Mouse (Mus musculus) adrenal gland, postnatal 0 days (tissue): ENCODE data around the gene Hoxd3. TPM values are rescaled to one million over a fixed set of nuclear protein-coding genes. Genes with fewer than 3 reads are reported as not detected.
A peak's percentile ranks its signal among the peaks of the same experiment; 100 is the strongest.

Experiments
- microRNA-seq: library from miRNA; unstranded; fragments of <30 nt; microRNA quantifications from one replicate; pipeline ENCODE4, GENCODE M21; 2016; ENCODE audit warnings: borderline replicate concordance; ENCODE audit not compliant: insufficient number of aligned reads
- polyA plus RNA-seq: library from polyadenylated mRNA; unstranded; fragments of >200 nt; fragmentation: Nextera tagmentation; extraction: Ambion mirVana; gene quantifications from 2 replicates; pipeline ENCODE4 v1.2.1, GENCODE M21; 2015

Hoxd3 gene
- polyA plus RNA-seq, result 0.35 and 0.59 TPM in 2 replicates

GRCm38 (mm10) chr2:74711721-74712621, at the start of gene Hoxd3, which contains the start of gene Hoxd4:
Hoxd3 (plus strand) TSS chr2:74711927.
Hoxd4 (plus strand) TSS chr2:74711929.

GRCm38 (mm10) chr2:74667842-74668357, 43.8 kb upstream of the Hoxd3 start, which contains the start of gene Hoxd13:
Hoxd13 (plus strand) TSS chr2:74668310.

DNA sequence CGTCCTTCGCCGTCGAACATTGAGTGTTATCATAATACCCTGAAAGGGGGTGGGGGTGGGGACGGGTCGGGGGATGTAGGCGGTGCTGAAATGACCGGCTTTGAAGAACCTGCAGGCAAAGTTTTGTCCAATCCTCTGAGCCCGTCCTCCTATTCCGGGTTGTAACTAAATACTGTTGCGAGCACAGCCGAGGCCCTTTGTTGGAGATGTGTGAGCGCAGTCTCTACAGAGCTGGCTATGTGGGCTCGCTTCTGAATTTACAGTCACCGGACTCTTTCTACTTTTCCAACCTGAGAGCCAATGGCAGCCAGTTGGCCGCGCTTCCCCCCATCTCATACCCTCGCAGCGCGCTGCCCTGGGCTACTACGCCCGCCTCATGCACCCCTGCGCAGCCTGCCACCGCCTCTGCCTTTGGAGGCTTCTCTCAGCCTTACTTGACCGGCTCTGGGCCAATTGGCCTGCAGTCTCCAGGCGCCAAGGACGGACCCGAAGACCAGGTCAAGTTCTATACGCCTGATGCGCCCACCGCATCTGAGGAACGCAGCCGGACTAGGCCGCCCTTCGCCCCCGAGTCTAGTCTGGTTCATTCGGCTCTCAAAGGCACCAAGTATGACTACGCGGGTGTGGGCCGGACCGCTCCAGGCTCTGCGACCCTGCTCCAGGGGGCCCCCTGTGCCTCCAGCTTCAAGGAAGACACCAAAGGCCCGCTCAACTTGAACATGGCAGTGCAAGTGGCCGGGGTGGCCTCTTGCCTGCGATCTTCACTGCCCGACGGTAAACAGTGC, 36.7 kb upstream of the Hoxd3 start, which contains the start of gene Hoxd12:
Hoxd12 (plus strand) TSS at position 133 of the 785 bp plus-strand sequence.

GRCm38 (mm10) chr2:74678891-74679595, 32.7 kb upstream of the Hoxd3 start, which contains the start of gene Hoxd11:
Hoxd11 (plus strand) TSS chr2:74679557.

GRCm38 (mm10) chr2:74691022-74691951, 20.4 kb upstream of the Hoxd3 start, which contains the start of gene Hoxd10:
Hoxd10 (plus strand) TSS chr2:74691924.

GRCm38 (mm10) chr2:74697567-74698121, 14.1 kb upstream of the Hoxd3 start, which contains the start of gene Hoxd9:
Hoxd9 (plus strand) TSS chr2:74697727.

GRCm38 (mm10) chr2:74704393-74704998, 7.2 kb upstream of the Hoxd3 start, which contains the start of gene Hoxd8:
Hoxd8 (plus strand) TSS chr2:74704615.

GRCm38 (mm10) chr2:74726551-74726950, 14.8 kb downstream of the Hoxd3 start, which contains the start of gene Gm28230:
Gm28230 (plus strand) TSS chr2:74726728.

DNA sequence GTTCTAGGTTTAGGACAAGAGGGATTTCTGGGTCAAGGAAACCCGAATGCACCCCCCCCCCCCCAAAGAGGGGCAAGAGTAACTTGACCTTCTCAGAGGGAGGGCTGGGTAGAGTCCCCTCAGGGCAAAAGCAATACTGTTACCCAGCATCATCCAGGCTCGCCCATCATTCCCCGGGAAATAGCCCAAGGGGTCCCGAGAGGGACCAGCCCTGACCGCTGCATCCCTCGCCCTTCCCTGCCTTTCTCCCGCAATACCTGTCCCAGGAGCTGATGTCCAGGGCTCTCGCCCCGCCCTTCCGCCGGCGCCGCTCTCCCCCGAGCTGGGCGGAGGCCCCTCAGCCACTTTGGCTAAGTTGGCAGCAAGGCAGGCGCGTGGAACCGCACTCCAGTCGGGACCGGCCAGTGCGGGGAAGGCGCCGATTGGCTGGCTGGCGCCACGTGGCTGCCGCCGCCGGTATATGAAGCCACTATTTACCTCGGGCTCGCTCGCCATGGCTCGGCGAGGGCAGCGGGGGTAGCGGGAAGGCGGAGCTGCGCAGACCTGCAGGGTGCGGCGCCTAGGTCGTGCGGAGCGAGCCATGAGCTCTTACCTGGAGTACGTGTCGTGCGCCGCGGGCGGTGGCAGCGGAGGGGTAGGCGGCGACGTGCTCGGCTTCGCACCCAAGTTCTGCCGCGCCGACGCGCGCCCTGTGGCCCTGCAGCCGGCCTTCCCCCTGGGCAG, 51.0 kb downstream of the Hoxd3 start, which contains the start of gene Hoxd1:
Hoxd1 (plus strand) TSS at position 459 of the 723 bp plus-strand sequence.

Small RNA genes lying within 50 kb of the gene (microRNA-seq; reads per million reads assigned to microRNA genes)
- gene Gm44463, result not detected
- gene Mir10b, result 41,054 reads per million, percentile 98 among the genes with 10 or more reads in this experiment

Other genes with a start within 250 kb of the Hoxd3 start
- 12.8 and 18.2 TPM in 2 replicates for gene Lnpk, start 132.5 kb upstream of the Hoxd3 start, polyA plus RNA-seq
- not detected in 2 replicates for gene Evx2, start 52.4 kb upstream of the Hoxd3 start, polyA plus RNA-seq
- not detected in 2 replicates for gene Hoxd13, start 43.6 kb upstream of the Hoxd3 start, polyA plus RNA-seq
- gene Hoxd12, start 36.9 kb upstream of the Hoxd3 start, polyA plus RNA-seq, result 0.11 TPM in 1 of 2 replicates, not detected in the other
- gene Hoxd11, start 32.4 kb upstream of the Hoxd3 start, polyA plus RNA-seq, result 0.22 and 2.2 TPM in 2 replicates
- gene Hoxd10, start 20.0 kb upstream of the Hoxd3 start, polyA plus RNA-seq, result 0.30 and 1.4 TPM in 2 replicates
- 4.5 and 6.1 TPM in 2 replicates for gene Hoxd9, start 14.2 kb upstream of the Hoxd3 start, polyA plus RNA-seq
- 10.8 and 12.9 TPM in 2 replicates for gene Hoxd8, start 7.3 kb upstream of the Hoxd3 start, polyA plus RNA-seq
- gene Hoxd4, start within 50 bp of the Hoxd3 start, polyA plus RNA-seq, result 0.46 and 0.88 TPM in 2 replicates
- 0.23 TPM in 1 of 2 replicates, not detected in the other for gene Gm28230, start 14.8 kb downstream of the Hoxd3 start, polyA plus RNA-seq
- 0.10 TPM in 1 of 2 replicates, not detected in the other for gene Hoxd1, start 51.1 kb downstream of the Hoxd3 start, polyA plus RNA-seq
- 197 and 230 TPM in 2 replicates for gene Mtx2, start 113.9 kb downstream of the Hoxd3 start, polyA plus RNA-seq